Mouse (Mus musculus) B cell, adult 2 months (primary cell): ENCODE results near the gene Cd200r3.
A peak's percentile ranks its signal among the peaks of the same experiment; 100 is the strongest.

Source experiments
- DNase-seq, 2 experiments: peaks; one replicate each; pipeline ENCODE4 v3.0.0; 2022

Cd200r3 gene

GRCm38 (mm10) chr16:44943468-44943867 is at the start of gene Cd200r3:
Gene Cd200r3, plus strand, starts transcription at chr16:44943678.
- DNase-seq = no peak

GRCm38 (mm10) chr16:44932016-44932415 is 11.5 kb upstream of the Cd200r3 start:
- DNase-seq = no peak

DNA sequence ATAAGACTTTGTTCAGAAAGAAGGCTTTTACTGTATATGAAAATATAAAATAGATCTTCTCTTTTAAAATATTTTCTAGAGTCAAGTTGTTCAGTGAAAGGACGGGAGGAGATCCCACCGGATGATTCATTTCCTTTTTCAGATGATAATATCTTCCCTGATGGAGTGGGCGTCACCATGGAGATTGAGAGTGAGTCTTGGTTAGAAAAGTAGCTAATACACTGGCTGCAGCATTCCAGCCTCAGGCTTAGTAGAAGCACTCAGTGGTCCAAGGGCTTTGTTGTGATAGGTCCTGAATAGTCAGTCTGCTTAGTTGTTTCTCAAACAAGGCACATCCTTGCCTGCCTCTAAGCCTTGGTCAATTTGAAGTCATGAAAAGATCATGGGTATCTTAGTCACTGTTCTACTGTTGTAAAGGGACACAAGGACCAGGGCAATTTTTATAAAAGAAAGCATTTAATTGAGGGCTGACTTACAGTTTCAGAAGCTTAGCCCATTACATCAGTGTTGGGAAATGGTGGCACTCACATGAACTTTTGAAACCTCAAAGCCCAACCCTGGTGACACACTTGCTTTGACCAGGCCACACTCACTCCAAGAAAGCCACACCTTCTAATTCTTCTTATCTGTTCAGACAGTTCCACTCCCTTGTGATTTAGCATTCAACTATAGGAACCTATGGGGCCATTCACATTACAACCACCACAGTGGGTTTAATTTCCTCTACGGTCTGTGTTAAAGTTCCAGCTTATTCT is 8.1 kb downstream of the Cd200r3 start:
- no peak for DNase-seq

DNA sequence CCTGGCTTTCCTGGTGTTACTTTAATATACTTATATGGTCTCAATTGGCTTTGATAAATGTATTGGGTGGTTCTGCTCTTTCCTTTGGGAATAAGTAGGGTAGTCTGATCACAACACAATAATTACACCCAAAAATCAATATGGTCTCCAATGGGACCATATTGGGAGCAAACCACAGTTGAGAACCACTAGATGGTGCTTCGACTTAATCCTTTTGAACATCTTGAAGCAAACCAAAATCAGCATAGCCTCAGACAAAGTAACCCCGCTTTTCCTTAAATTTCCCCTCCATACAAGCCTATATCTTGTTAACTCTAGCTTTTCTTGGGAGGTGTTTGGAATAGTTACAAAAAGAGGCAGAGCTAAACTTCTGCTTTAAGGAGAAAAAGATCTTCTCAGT is 18.8 kb downstream of the Cd200r3 start:
- DNase-seq = no peak

DNA sequence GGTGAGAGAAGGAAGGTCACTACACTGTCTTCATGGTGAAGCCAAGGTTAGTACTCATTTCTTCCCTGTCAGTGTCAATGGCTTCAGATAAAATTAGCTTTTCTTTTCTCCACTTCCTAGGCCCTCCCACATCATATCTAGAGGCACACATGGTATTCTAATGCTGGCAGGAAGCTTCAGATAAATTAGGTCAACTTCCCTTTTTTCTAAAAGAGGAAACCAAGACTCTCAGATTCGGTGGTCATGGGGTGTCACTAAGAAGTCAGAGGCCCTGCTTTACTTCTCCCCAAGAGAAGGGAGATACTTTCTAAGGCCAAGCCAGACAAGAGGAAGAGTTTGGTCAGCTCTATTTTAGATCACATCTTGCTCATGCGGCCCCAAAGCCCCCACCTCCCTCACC is 19.3 kb downstream of the Cd200r3 start:
- DNase-seq = peak; percentile 66 to 68

- DNase-seq = no peak
Observed at GRCm38 (mm10) chr16:44964526-44965374, 21.3 kb downstream of the Cd200r3 start.

DNA sequence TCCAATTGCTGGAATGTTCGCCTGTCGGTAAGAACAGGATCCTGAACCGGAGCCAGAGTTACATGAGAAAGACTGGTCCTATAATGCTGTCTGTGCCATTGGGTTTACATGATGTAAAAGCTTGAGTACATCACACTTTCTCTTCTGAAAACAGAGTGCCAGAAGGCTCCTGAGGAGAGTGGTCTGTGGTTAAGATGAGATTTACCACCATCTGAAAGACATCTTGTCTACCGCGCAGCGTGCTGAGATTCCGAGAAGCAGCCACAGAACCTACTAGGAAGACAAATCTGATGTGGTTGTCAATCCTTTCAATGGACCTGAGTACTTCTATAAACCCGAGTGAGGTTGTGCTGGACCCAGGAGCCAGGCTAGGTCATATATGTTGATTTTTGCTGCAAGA is 21.9 kb downstream of the Cd200r3 start:
- DNase-seq = no peak

- no peak for DNase-seq
Observed at GRCm38 (mm10) chr16:44965890-44966289, 22.4 kb downstream of the Cd200r3 start.

GRCm38 (mm10) chr16:44966891-44967290 is 23.4 kb downstream of the Cd200r3 start:
- DNase-seq = no peak

- DNase-seq = no peak
Observed at GRCm38 (mm10) chr16:44968113-44968512, 24.6 kb downstream of the Cd200r3 start.

DNA sequence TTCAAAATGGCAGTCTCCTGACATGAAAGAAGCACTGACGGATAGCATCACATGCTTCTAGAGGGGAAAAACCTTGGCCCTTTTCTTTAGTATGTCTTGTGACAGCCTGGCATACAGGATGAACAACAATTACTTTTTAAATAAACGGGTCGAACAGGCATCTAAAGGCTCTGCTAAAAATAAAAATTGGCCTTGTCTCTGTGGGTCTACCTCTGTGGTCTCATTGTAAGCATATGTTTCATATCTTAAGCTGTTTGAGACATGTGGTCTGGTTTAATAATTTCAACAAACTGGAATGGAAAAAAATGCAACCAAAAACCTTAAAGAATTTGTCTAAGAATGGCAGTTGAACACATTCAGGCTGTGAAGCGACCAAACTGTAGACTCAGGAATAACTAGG is 27.4 kb downstream of the Cd200r3 start:
- no peak for DNase-seq

DNA sequence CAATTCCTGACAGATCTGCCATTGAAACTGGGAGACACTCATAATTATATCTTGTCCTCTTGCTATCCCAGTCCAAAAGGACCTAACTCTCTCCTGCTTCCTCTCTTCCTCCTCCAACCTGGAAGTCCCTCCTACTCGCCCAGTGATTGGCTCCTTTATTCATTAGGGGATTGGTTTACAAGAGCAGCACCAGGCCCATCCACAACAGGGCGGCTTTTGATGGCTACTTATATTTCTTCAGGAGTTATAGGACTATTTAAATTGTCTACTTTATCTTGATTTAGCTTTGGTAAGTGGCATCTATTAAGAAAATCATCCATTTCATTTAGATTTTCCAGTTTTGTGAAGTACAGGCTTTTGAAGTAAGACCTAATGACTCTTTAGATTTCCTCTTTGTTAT is 30.6 kb downstream of the Cd200r3 start:
- DNase-seq = no peak

- DNase-seq = no peak
Observed at GRCm38 (mm10) chr16:44976081-44976480, 32.6 kb downstream of the Cd200r3 start.

DNA sequence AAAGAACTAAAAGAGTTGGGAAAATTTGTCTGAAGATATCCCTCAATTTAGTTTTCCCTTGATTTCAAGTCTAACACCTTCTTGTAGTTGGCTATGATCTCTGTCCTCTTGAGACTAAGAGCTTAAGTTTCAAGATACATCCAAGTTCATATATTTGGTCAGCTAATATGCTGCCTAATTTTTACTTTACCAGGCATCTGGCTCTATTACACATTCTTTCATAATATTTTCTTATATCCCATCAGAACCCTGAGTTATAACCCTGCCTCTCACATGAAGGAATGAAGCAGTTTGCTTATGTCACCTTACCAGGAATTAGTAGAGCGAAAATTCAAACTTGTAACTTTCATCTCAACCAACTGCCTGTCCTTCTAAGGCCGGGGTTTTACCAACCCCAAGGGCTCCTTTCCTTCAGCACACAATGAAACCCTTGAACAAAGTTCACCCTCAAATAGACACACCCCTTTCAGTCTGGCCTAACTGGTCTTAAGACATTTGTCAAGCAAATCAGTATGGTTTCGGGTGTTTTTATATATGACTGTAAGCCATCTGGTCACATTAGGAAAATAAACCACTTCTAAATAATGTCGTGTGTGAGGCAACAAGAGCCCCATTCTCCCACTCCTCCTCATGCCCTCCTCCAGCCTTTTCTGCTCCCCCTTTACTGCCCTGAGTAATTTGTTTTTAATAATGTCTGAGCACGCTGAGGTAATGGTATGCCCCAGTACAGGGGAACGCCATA is 33.6 kb downstream of the Cd200r3 start:
- DNase-seq = no peak

DNA sequence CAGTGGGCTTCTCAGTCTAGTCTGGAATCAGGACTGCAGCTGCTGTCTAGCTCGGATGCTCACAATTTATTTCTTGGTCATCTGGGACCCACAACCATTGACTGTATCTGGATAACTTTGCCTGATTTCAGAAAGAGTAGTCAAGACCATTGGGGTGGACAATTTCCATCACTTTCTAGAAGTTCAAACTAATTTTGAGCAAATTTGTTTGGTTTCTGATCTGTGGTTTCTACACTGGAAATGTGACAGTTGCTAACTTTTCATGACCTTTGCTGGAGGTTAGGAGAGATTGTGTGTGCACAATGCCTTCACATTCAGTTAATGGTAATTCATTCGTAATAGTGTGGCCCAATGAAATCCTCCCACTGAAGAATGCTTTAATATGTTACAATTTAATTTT is 34.7 kb downstream of the Cd200r3 start:
- no peak for DNase-seq

DNA sequence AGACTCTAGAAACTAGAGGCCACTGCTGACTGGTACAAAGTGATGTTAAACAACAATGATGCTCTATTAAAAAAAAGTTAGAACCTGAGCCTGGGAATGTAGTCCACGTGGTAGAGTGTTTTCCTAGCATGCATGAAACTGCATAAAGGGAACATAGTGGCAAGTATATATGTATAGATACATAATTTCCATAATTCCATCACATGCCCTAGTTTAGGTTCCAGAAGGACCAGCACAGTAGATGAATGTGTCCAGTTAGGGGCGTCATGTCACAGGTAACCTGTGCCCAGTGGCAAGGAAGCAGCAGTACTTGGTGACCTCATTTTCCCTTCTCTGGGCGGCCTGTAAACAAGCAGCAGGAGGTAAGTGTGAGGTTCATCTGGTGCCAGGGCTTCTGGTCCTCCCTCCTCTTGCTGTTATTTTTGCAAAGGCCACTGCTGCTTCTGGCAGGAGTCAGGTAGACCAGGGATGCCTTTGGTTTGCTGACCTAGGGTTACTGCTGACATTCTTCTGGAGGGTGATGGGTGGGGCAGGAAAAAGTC is 35.9 kb downstream of the Cd200r3 start:
- no peak for DNase-seq

DNA sequence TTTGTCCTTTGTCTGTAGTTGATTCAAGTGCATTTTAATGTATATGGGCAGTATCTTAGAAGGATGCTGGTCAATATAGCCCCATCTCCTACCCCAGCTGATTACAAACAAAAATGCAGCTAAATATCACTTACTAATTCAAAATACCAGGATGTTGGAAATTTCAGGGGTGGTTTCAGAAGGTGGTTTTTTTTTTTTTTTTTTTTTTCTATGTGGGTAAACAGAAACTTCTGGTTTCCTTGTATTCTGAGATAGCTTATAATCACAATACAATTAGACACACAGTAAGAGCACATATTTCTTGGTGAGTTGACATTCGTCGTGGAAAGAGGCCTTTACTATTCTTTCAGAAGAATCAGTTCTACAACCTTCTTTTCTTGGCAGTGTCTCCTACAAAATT is 39.5 kb downstream of the Cd200r3 start:
- DNase-seq = no peak

DNA sequence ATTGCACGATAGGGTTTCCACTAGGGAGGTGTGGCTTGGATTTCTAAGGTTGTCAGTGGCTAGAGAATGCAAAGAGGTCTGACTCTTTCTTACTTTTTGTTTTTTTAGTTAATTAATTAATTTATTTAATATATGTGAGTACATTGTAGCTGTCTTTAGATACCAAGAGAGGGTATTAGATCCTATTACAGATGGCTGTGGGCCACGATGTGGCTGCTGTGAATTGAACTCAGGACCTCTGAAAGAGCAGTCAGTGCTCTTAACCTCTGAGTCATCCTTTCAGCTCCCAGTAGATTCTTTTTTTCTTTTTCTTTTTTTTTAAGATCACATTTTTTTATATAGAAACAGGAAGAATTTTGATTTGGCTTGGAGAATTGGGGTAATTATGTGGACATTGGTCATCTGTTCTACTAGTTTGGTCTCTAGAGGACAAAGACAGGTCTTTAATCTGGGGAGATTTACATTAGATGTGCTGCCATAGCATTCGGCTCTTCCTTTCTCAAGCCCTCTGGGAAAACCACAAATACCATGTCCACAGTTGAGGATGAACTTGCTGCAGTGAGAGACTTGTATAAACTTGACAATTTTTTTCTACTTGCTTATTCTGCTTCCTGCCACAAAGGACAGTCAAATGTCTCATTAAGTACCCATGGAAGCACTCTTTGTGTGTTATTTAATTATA is 40.0 kb downstream of the Cd200r3 start:
- DNase-seq = no peak

DNA sequence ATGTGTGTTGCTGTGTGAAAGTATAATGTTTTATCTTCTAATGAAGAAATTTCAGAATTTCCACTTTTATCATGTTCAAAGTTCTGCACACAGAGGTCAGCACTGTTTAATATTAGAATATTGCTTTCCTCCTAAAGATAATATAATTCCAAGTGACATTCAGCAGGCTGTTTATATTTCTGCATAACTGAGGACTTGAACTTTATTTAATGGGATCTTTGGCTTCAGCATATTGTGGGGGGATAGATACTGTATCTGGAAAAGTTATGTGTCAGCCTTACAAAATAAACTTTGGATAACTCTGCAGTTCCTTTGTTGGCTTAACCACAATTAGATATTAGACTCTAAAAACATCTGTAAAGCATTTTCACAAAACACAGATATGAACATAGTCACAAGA is 40.6 kb downstream of the Cd200r3 start:
- DNase-seq = no peak

- DNase-seq = no peak
Observed at GRCm38 (mm10) chr16:44984925-44985324, 41.4 kb downstream of the Cd200r3 start.

GRCm38 (mm10) chr16:44986029-44986428 is 42.6 kb downstream of the Cd200r3 start:
- no peak for DNase-seq

DNA sequence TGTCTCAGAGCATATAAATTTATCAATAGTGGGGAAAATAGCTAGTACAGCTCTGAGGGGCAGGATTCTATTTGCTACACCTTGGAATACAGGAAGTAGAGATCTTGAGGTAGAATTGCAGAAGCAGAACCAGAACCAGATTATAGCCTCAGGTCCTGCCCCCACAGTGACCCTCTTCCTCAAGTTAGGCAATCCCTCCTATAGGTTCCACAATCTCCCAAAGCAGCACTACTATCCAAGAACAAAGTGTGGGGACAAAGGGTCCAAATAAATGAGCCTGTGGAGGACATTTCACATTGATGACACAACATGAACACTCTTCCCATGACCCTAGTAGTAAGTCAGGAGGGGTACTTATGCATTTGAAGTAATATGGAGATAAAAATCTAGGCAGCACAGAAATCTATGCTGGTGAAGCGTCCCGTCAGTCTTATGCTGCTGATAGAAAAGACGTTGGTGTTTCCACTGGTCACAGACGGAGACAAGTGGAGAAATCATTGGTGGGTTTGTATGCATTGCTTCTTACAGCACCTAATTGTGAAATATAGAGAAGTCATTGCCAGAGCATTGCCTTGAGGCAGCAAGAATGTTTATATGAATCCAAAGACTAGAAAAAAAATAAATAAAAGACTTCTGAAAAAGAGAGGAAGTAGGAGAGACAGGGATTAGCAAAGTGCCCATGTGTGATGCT is 45.3 kb downstream of the Cd200r3 start:
- DNase-seq = no peak
